Mouse (Mus musculus): ENCODE results near the gene Olfr800.

- no peak for TF ChIP-seq CTCF (IDR thresholded peaks at IDR 0.05; ENCODE audit: low read depth)
- no peak for TF ChIP-seq EP300 (IDR thresholded peaks at IDR 0.05; ENCODE audit: low read depth)
These were observed 20.3 kb upstream of the Olfr800 start, which contains the start of gene Olfr799 for GRCm38 (mm10) chr10:129637184-129637583.

Measured in liver, embryonic 14.5 days (tissue).